Mouse (Mus musculus) MEL (cell line): Measurements from ENCODE around the gene Inpp5d.

Experiments used
- CTCF ChIP-seq, 3 experiments: IDR thresholded peaks in 2 of 3; conservative IDR thresholded peaks in 1 of 3; 2 replicates each; pipeline ENCODE4 v1.5.1; 2011 to 2012; ENCODE audit warnings: low read length in 3 of 3, low read depth in 2 of 3, mild to moderate bottlenecking in 2 of 3, improper control_type of control experiment in 1 of 3, inconsistent platforms in 1 of 3, mixed read lengths in 1 of 3, moderate library complexity in 1 of 3; ENCODE audit not compliant: control insufficient read depth in 1 of 3, insufficient read depth in 1 of 3, poor library complexity in 1 of 3, severe bottlenecking in 1 of 3
- E2F4 ChIP-seq: IDR thresholded peaks from 2 replicates; pipeline ENCODE4 v1.6.1; 2011; ENCODE audit warnings: low read depth, low read length, improper control_type of control experiment, borderline replicate concordance
- EP300 ChIP-seq, 2 experiments: IDR thresholded peaks; 2 replicates each; pipeline ENCODE4 v1.6.1; 2011; ENCODE audit warnings: improper control_type of control experiment in 2 of 2, low read length in 2 of 2, low read depth in 1 of 2, mild to moderate bottlenecking in 1 of 2
- ETS1 ChIP-seq: IDR thresholded peaks from 2 replicates; pipeline ENCODE4 v1.6.1; 2012; ENCODE audit warnings: low read depth, mild to moderate bottlenecking, inconsistent platforms, low read length, improper control_type of control experiment, moderate library complexity
- GABPA ChIP-seq: IDR thresholded peaks from 2 replicates; pipeline ENCODE4 v1.6.1; 2012; ENCODE audit warnings: low read depth, mild to moderate bottlenecking, inconsistent platforms, low read length, improper control_type of control experiment, moderate library complexity
- GATA1 ChIP-seq: IDR thresholded peaks from 2 replicates; pipeline ENCODE4 v1.6.1; 2011; ENCODE audit warnings: low read depth, low read length, improper control_type of control experiment
- MAX ChIP-seq: IDR thresholded peaks from 2 replicates; pipeline ENCODE4 v1.6.1; 2011; ENCODE audit warnings: low read length, improper control_type of control experiment
- POLR2A ChIP-seq, 2 experiments: IDR thresholded peaks; 2 replicates each; pipeline ENCODE4 v1.6.1; 2011 to 2012; ENCODE audit warnings: low read length in 2 of 2, mild to moderate bottlenecking in 2 of 2, control low read depth in 1 of 2, improper control_type of control experiment in 1 of 2, low read depth in 1 of 2, moderate library complexity in 1 of 2; ENCODE audit not compliant: control insufficient read depth in 1 of 2, insufficient read depth in 1 of 2, poor library complexity in 1 of 2
- TCF12 ChIP-seq: IDR thresholded peaks from 2 replicates; pipeline ENCODE4 v1.6.1; 2014; ENCODE audit warnings: low read depth, mild to moderate bottlenecking, inconsistent platforms, low read length, improper control_type of control experiment, moderate library complexity
- ZC3H11A ChIP-seq: IDR thresholded peaks from 2 replicates; pipeline ENCODE4 v1.6.1; 2012; ENCODE audit warnings: low read depth, mild to moderate bottlenecking, inconsistent platforms, low read length, improper control_type of control experiment

DNA sequence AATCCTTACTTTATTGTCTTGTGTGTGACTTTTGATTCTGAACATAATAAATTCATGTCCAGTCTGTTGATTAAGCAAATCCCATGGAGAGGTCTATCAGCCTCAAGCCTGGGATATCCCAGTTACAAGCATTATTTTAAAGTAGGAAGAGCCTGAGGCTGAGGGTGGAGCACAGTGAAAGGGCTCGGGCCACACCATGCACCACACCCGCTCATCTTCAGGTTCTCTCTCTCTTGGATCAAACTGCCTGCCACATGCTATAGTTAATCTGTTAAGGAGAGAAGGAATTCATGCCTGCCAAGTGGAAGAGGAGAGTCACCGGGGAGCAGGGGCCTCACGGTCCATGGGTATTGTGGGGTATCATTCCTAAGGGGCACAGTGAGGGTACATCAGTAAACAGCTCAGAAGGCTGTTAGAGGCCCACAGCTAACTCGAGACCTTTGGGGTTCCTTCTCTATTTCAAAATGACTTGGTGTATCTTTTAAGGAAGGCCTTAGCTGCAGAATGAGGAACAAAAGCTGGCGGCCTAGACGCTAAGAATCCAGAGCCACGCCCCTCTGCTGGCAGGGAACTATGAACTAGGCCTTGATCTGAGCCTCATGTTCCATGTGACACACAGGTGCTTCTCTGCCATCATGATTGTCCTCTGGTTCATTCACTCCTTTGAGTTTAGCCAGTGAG, 39.0 kb downstream of the Inpp5d start:
- peak in 1 of 2 experiments; percentile 61; a peak in 2 of 4 replicates for TF ChIP-seq POLR2A (IDR thresholded peaks at IDR 0.05; ENCODE audit: control insufficient read depth in 1 of 2, insufficient read depth in 1 of 2, low read depth in 1 of 2, low read length in 2 of 2, poor library complexity in 1 of 2)
- no peak for TF ChIP-seq CTCF (IDR thresholded peaks at IDR 0.05 in 2 of 3, conservative IDR thresholded peaks at IDR 0.05 in 1 of 3; ENCODE audit: control insufficient read depth in 1 of 3, insufficient read depth in 1 of 3, low read depth in 2 of 3, low read length in 3 of 3, poor library complexity in 1 of 3, severe bottlenecking in 1 of 3)
- TF ChIP-seq GATA1 = no peak
- peak; percentile 60; the same call in 1 of the 2 replicates for TF ChIP-seq ETS1
- TF ChIP-seq GABPA = no peak
- TF ChIP-seq ZC3H11A = no peak
- no peak for TF ChIP-seq E2F4
- peak; percentile 37 for TF ChIP-seq TCF12
- TF ChIP-seq MAX = peak; percentile 91
- peak; percentile 9 to 28; a peak in 2 of 4 replicates for TF ChIP-seq EP300 (IDR thresholded peaks at IDR 0.05; ENCODE audit: low read depth in 1 of 2, low read length in 2 of 2)
